Mouse (Mus musculus) neural tube, embryonic 13.5 days (tissue): ENCODE data around the gene Gm28047. TPM values are rescaled to one million over a fixed set of nuclear protein-coding genes. Genes with fewer than 3 reads are reported as not detected.

ENCODE experiments used
- ATAC-seq: fragments of 200-750 bp; cut with Nextera tagmentation; 2 replicates; pipeline ENCODE4 v1.8.0; 2017; ENCODE audit warnings: low read depth, mild to moderate bottlenecking, moderate TSS enrichment, moderate library complexity
- H3K27ac ChIP-seq: fragments of 300-500 bp; sonication (generic); replicated peaks from 2 replicates; pipeline ENCODE4 v1.5.1; 2015; ENCODE audit warnings: moderate library complexity, mild to moderate bottlenecking, inconsistent platforms
- H3K27me3 ChIP-seq: fragments of 300-500 bp; sonication (generic); 2 replicates; pipeline ENCODE4 v1.6.1; 2015; ENCODE audit warnings: mild to moderate bottlenecking, inconsistent platforms
- H3K36me3 ChIP-seq: fragments of 300-500 bp; sonication (generic); 2 replicates; pipeline ENCODE4 v1.6.1; 2015; ENCODE audit warnings: mild to moderate bottlenecking, inconsistent platforms
- H3K4me1 ChIP-seq: fragments of 300-500 bp; sonication (generic); replicated peaks from 2 replicates; pipeline ENCODE4 v1.6.1; 2015; ENCODE audit warnings: inconsistent platforms
- H3K4me2 ChIP-seq: fragments of 300-500 bp; sonication (generic); 2 replicates; pipeline ENCODE4 v1.6.1; 2015; ENCODE audit warnings: inconsistent platforms, mild to moderate bottlenecking, moderate library complexity
- H3K4me3 ChIP-seq: fragments of 300-500 bp; sonication (generic); 2 replicates; pipeline ENCODE4 v1.5.1; 2015; ENCODE audit warnings: mild to moderate bottlenecking, inconsistent platforms
- H3K9ac ChIP-seq: fragments of 300-500 bp; sonication (generic); 2 replicates; pipeline ENCODE4 v1.6.1; 2015; ENCODE audit warnings: moderate library complexity, mild to moderate bottlenecking, inconsistent platforms
- H3K9me3 ChIP-seq: fragments of 300-500 bp; sonication (generic); 2 replicates; pipeline ENCODE4 v1.6.1; 2016; ENCODE audit warnings: inconsistent platforms
- WGBS: fragments of 180-500 bp; shearing (Covaris S2); methylation state at CpG from one replicate; pipeline ENCODE4 v1.1.7; 2015; 5-methylcytosine and 5-hydroxymethylcytosine counted together
- polyA plus RNA-seq: library from polyadenylated mRNA; unstranded; fragments of >200 nt; fragmentation: Nextera tagmentation; extraction: Ambion mirVana; gene quantifications from 2 replicates; pipeline ENCODE4 v1.2.1, GENCODE M21; 2015

Gene Gm28047
- polyA plus RNA-seq, 1 experiment from 2014 or later: not detected

DNA sequence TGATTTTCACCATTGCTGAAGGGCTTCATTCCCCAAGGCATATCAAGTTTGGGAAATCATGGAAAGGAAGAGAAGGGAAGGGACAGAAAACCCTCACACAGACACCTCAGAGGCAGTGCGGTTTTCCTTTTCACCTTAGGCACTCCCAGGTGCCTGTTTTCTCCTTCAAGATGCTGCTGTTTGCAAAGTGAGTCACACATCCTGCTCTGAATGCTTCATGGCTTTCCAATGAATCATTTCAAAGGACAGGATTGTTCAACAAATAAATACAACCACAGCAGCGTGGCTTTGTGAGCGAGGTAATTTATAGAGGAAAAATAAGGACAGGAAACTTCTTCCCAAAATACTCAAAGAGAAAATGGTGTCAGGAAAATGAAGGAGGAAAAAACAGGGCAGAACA, 52.8 kb downstream of the Gm28047 start:
- H3K9ac ChIP-seq: no peak overlapping the region
- H3K27ac ChIP-seq: no peak overlapping the region
- no peaks in the 10 kb centered on the region for H3K9me3 ChIP-seq
- no peak for ATAC-seq
- H3K36me3 ChIP-seq: no peaks in the 10 kb centered on the region
- whole genome bisulfite sequencing: 79% methylated on average over 3 of the region's 3 CpGs
- peaks cover 3% of the 10 kb centered on the region; the same call in 1 of the 2 replicates for H3K4me1 ChIP-seq
- no peak overlapping the region for H3K4me3 ChIP-seq
- no peaks in the 10 kb centered on the region for H3K27me3 ChIP-seq
- H3K4me2 ChIP-seq: no peak overlapping the region

DNA sequence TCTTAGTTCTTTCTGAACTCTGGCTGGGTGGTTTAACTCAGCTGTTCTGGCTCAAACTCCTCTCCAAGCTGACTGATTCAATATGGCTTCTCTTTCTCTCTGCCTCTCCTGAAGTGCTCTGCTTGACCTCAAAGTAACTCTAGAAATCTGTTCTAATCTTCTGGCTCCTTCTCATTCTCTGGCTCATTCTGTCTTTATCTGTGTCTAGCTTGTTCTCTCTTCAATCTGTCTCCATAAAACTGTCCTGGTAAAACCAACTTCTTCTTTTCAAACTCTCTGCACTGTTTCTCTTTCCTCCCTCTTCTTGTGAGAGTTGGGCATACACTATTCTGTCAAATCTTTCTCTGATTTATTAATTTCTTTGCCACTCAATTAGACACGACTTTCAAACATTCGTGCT, 57.0 kb downstream of the Gm28047 start:
- Histone ChIP-seq H3K4me3 (no peak overlapping the region), H3K4me1 (no peaks in the 10 kb centered on the region), H3K27me3 (no peaks in the 10 kb centered on the region), H3K27ac (no peak overlapping the region), H3K9me3 (no peaks in the 10 kb centered on the region), H3K36me3 (0 out of 2 replicates have a peak, but pooled peaks cover 3% of the 10 kb centered on the region), H3K9ac (no peak overlapping the region), H3K4me2 (no peak overlapping the region)
- ATAC-seq: no peak
- WGBS: 81% methylated on average over 2 of the region's 2 CpGs

DNA sequence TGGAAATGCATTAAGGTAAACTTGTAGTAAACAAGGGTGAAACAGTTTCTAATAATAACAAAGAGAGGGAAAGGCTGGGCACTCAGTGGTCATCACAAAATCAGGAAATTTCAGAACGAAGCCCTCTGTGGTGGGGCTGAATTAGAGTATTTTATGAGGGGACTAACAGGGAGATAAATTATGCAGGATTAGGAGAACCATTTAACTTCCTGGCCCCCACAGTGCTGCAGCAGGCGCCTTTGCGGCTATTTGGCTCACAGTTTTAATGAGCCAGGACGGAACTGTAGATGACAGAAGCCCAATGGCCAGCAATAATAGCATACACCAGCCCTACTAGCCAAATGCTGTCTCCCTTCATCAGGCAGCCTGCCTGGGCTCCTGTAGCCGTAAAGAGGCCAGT, 61.2 kb downstream of the Gm28047 start:
- H3K4me1 ChIP-seq: no peaks in the 10 kb centered on the region; the same call in 1 of the 2 replicates
- no peak for ATAC-seq

DNA sequence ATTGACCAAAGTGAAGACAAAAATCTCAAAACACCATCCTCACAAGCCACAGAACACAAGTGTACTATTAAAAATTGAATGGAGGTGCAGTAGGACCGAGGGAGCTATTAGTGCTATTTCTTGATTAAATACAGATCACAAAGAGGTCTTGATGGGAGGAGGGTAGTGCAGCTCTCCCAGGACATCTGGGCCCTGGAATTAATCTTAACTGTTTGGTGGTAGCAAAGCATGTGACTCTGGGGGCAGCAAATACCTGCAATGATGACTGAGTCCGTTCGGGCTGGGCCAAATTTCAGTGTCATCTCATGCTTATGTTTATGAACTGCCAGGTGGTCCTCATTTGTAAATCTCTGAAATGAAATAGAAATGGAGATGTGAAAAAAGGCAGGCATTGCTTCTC, 61.8 kb downstream of the Gm28047 start:
- Histone ChIP-seq H3K4me2 (no peak overlapping the region), H3K9ac (no peak overlapping the region), H3K9me3 (no peaks in the 10 kb centered on the region), H3K27me3 (no peaks in the 10 kb centered on the region), H3K27ac (peak overlapping the region; percentile 46), H3K36me3 (peaks cover 14% of the 10 kb centered on the region; the same call in 1 of the 2 replicates), H3K4me1 (no peaks in the 10 kb centered on the region; the same call in 1 of the 2 replicates), H3K4me3 (no peak overlapping the region)
- WGBS: 67% methylated on average over 3 of the region's 3 CpGs
- ATAC-seq: no peak

More for the DNA sequence above, 61.2 kb downstream of the Gm28047 start:
- H3K4me3 ChIP-seq: no peak overlapping the region
- no peaks in the 10 kb centered on the region for H3K27me3 ChIP-seq
- WGBS: 68% methylated on average over 5 of the region's 5 CpGs
- peaks cover 14% of the 10 kb centered on the region; the same call in 1 of the 2 replicates for H3K36me3 ChIP-seq
- H3K9ac ChIP-seq: no peak overlapping the region
- H3K4me2 ChIP-seq: no peak overlapping the region
- H3K27ac ChIP-seq: no peak overlapping the region
- no peaks in the 10 kb centered on the region for H3K9me3 ChIP-seq

- Histone ChIP-seq H3K36me3 (peaks cover 14% of the 10 kb centered on the region; the same call in 1 of the 2 replicates), H3K27ac (peak overlapping the region; percentile 46)
- WGBS: 70% methylated on average over 1 of the region's 1 CpGs
Observed at GRCm38 (mm10) chr15:102562491-102562890, 62.4 kb downstream of the Gm28047 start.

GRCm38 (mm10) chr15:102557580-102557979, 67.3 kb downstream of the Gm28047 start:
- no peak for ATAC-seq
- H3K27ac ChIP-seq: no peak overlapping the region

More at GRCm38 (mm10) chr15:102562491-102562890, 62.4 kb downstream of the Gm28047 start:
- Histone ChIP-seq H3K4me1 (no peaks in the 10 kb centered on the region; the same call in 1 of the 2 replicates), H3K4me3 (no peak overlapping the region), H3K4me2 (no peak overlapping the region), H3K27me3 (no peaks in the 10 kb centered on the region), H3K9me3 (no peaks in the 10 kb centered on the region), H3K9ac (no peak overlapping the region)
- no peak for ATAC-seq

GRCm38 (mm10) chr15:102555581-102555980, 69.3 kb downstream of the Gm28047 start:
- Histone ChIP-seq H3K4me3 (no peak overlapping the region), H3K9ac (no peak overlapping the region), H3K27me3 (no peaks in the 10 kb centered on the region), H3K27ac (no peak overlapping the region), H3K4me1 (no peaks in the 10 kb centered on the region), H3K36me3 (peaks cover 57% of the 10 kb centered on the region), H3K9me3 (no peaks in the 10 kb centered on the region), H3K4me2 (no peak overlapping the region)
- WGBS: 94% methylated on average over 1 of the region's 1 CpGs
- ATAC-seq: no peak

More at GRCm38 (mm10) chr15:102557580-102557979, 67.3 kb downstream of the Gm28047 start:
- no peaks in the 10 kb centered on the region; the same call in 1 of the 2 replicates for H3K4me1 ChIP-seq
- H3K4me3 ChIP-seq: no peak overlapping the region
- no peaks in the 10 kb centered on the region for H3K9me3 ChIP-seq
- no peak overlapping the region for H3K4me2 ChIP-seq
- H3K27me3 ChIP-seq: no peaks in the 10 kb centered on the region
- H3K9ac ChIP-seq: no peak overlapping the region
- peaks cover 42% of the 10 kb centered on the region for H3K36me3 ChIP-seq

GRCm38 (mm10) chr15:102552599-102552998, 72.3 kb downstream of the Gm28047 start:
- no peak for ATAC-seq
- peaks cover 62% of the 10 kb centered on the region for H3K36me3 ChIP-seq
- H3K4me1 ChIP-seq: no peaks in the 10 kb centered on the region
- H3K4me3 ChIP-seq: no peak overlapping the region
- H3K27me3 ChIP-seq: no peaks in the 10 kb centered on the region
- H3K27ac ChIP-seq: no peak overlapping the region
- 96% methylated on average over 5 of the region's 5 CpGs for WGBS
- no peak overlapping the region for H3K9ac ChIP-seq
- no peak overlapping the region for H3K4me2 ChIP-seq
- H3K9me3 ChIP-seq: no peaks in the 10 kb centered on the region

GRCm38 (mm10) chr15:102547478-102547877, 77.4 kb downstream of the Gm28047 start:
- no peaks in the 10 kb centered on the region for H3K27me3 ChIP-seq
- peaks cover 9% of the 10 kb centered on the region; the same call in 1 of the 2 replicates for H3K4me1 ChIP-seq
- H3K4me2 ChIP-seq: no peak overlapping the region
- H3K27ac ChIP-seq: peak overlapping the region; percentile 66
- 80% methylated on average over 3 of the region's 3 CpGs for WGBS
- H3K4me3 ChIP-seq: no peak overlapping the region
- no peak for ATAC-seq
- no peaks in the 10 kb centered on the region for H3K9me3 ChIP-seq
- peaks cover 60% of the 10 kb centered on the region for H3K36me3 ChIP-seq
- H3K9ac ChIP-seq: no peak overlapping the region

DNA sequence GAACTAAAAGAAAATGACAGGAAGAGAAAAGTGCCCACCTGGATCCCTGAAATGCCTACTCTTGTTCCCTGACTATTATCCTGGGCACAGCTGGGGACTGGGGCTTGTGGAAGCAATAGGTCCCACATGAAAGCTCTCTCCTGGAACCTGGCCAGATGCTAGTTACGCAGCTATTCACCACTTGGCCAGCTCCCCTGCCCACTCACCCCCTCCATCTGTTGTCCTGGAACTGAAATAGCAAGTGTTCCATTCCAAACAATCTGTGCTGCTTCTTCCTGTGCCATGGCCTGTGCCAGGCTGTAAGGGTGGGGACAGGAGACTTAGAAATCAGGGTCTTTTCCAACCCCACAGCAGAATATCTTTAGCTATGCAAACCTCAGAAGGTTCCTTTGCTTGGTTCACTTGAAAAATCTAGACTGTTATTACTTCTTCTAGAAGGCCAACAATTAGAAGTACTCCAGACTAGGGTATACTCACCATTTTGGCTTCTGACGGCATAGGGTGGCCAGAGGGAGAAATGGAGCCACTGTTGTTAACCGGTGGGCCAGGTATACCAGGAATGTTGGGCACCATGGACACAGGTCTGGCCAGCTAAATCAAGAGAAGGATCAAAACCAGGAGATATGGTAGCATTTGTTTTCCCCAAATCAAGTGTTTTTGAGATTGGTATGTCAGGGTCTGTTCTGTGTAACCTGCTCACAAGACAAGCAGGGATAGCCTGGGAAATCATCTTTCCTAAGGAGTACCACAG, 78.0 kb downstream of the Gm28047 start:
- peaks cover 60% of the 10 kb centered on the region for H3K36me3 ChIP-seq
- no peak overlapping the region for H3K9ac ChIP-seq
- H3K4me2 ChIP-seq: no peak overlapping the region
- H3K27ac ChIP-seq: peak overlapping the region; percentile 66
- H3K4me3 ChIP-seq: no peak overlapping the region
- peaks cover 9% of the 10 kb centered on the region; the same call in 1 of the 2 replicates for H3K4me1 ChIP-seq
- ATAC-seq: peak; percentile 72
- H3K9me3 ChIP-seq: no peaks in the 10 kb centered on the region
- WGBS: 70% methylated on average over 3 of the region's 3 CpGs
- H3K27me3 ChIP-seq: no peaks in the 10 kb centered on the region

GRCm38 (mm10) chr15:102546246-102546645, 78.6 kb downstream of the Gm28047 start:
- WGBS: 91% methylated on average over 3 of the region's 3 CpGs
- Histone ChIP-seq H3K9me3 (no peaks in the 10 kb centered on the region), H3K27ac (0 out of 2 replicates have a peak overlapping the region, but pooled peaks have one; percentile 66), H3K9ac (no peak overlapping the region), H3K4me2 (no peak overlapping the region), H3K27me3 (no peaks in the 10 kb centered on the region), H3K36me3 (peaks cover 61% of the 10 kb centered on the region), H3K4me1 (peaks cover 9% of the 10 kb centered on the region; the same call in 1 of the 2 replicates), H3K4me3 (no peak overlapping the region)
- no peak for ATAC-seq

GRCm38 (mm10) chr15:102544801-102545200, 80.1 kb downstream of the Gm28047 start:
- Histone ChIP-seq H3K4me1 (peaks cover 9% of the 10 kb centered on the region; the same call in 1 of the 2 replicates), H3K36me3 (peaks cover 65% of the 10 kb centered on the region), H3K4me2 (no peak overlapping the region), H3K27ac (no peak overlapping the region), H3K9me3 (no peaks in the 10 kb centered on the region), H3K4me3 (no peak overlapping the region), H3K9ac (no peak overlapping the region), H3K27me3 (no peaks in the 10 kb centered on the region)
- whole genome bisulfite sequencing: 84% methylated on average over 4 of the region's 4 CpGs
- no peak for ATAC-seq
